Mouse (Mus musculus) ES-Bruce4 (cell line): Measurements from ENCODE around the gene Mog.

Source experiments
- EP300 ChIP-seq: IDR thresholded peaks from 2 replicates; pipeline ENCODE4 v1.6.1; 2011; ENCODE audit warnings: low read depth, low read length; ENCODE audit not compliant: insufficient read depth
- POLR2A ChIP-seq: IDR thresholded peaks from one replicate; pipeline ENCODE4 v1.8.1; 2011; ENCODE audit warnings: low read length; ENCODE audit not compliant: insufficient read depth

DNA sequence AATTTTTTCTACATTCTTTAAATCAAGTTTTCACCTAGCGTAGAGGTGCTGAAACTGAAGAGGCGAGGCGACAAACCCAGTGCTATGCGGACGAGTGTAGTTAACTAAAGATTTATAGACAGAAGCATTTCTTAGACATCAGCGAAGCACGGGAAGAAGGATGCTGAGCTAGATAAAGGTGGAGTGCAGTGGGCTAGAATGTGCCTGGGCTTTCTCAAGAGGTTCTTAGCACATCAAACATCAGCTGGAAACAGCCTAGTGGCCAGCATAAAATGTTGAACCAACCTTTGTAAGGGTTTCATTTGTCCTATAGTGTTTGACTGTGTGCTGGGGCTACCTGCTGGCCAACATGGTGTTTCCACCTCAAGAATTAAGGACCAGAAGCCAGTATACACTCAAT lies 22.3 kb downstream of the Mog start, which contains the start of gene Zfp57:
- TF ChIP-seq EP300 (no peak), POLR2A (no peak)
